Mouse (Mus musculus) spleen, adult 2 months (tissue): ENCODE results near the gene Hdgfl3.

Experiments
- CTCF ChIP-seq: fragments of 200-500 bp; IDR thresholded peaks from 2 replicates; pipeline ENCODE4 v1.5.1; 2011; ENCODE audit warnings: mild to moderate bottlenecking, inconsistent platforms; ENCODE audit not compliant: insufficient read depth, insufficient read length, insufficient replicate concordance; ENCODE audit errors: extremely low read depth
- POLR2A ChIP-seq: fragments of 200-500 bp; IDR thresholded peaks from 2 replicates; pipeline ENCODE4 v1.6.1; 2011; ENCODE audit warnings: low read depth, low read length, inconsistent platforms

- TF ChIP-seq CTCF (no peak), POLR2A (no peak)
These were observed 54.0 kb downstream of the Hdgfl3 start for GRCm38 (mm10) chr7:81880286-81880685.
